Mouse (Mus musculus): ENCODE results near the gene Gm2897.
"Not testable (repeated sequence)": the region's sequence is repeated elsewhere in the genome, so short reads cannot be mapped to it uniquely, and the experiment has no call there.

The Gm2897 gene

DNA sequence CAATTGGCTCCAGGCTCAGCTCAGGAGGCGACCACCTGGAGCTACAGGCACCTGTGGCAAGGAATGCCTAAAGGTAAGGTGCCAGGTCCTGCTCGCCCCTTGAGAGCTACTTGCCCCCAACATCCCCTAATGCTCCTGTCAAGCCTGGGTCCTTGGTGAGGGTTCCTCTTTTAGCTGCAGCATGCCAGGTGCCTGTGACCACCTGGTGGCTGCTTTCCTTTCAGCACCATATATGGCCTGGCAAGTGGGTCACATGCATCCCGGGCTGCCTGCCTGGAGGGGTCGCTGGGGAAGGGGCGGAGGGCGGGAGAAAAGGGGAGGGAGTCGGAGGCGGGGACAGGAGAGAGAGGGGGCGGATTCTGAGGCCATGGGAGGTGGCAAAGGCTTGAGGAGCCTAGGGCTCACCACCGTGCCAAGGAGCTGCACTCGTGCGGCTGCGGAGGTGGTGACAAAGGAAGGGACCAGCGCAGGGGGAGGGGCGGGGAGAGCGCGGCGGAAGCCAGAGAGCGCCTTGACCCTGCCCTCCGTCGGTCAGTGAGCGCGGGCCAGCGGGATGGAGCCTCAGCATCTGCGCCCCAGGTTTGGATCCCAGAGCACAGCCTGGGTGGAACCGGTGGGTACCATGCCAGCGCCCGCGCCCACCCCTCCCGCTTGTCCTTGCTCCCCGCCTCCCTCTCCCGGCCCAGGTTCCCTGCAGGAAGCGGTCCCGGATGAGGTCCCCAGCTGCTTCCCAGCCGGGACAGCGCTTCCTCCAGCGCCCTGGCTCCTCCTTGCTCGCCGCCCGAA, at the start of gene Gm2897:
Gene Gm2897, plus strand, starts transcription at position 559 of the 786 bp plus-strand sequence.
- DNase-seq: peak; percentile 37

DNA sequence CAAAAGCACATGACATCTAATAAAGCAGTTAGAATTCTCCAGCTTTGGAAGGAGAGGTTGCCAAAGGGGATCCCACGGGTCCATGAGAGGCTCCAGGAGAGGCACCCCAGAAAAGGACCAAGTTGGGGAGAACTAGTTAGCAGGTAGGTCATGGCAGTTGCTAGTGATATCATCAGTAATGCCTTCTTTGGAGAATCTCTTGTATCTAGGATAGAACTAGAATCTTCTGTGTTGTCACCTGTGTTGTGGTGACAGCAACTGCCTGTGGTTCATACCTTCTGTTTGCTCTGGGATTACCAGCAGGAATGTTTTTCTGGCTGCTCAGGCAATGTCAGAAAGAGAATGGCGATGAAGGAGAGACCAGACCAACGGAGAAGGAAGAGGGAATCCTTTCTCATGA, 19.4 kb upstream of the Gm2897 start, which contains the start of gene Gm2888:
Gene Gm2888, plus strand, starts transcription at position 301 of the 400 bp plus-strand sequence.
- DNase-seq: not testable (repeated sequence)

DNA sequence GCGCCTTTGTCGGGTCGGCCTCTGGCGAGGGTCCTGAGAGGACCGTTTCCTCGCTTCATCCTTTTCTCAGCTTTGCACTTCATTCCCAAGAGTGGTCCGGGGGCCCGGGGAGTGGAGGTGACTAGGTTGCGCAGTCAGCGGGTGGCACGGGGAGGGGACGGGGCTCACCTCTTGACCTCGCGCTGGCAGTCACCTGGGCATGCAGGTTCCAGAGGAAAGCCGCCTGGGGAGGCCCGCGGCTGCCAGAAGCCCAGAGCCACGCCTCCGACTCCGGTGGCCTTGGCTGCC, 372 bp downstream of the Gm2897 start:
- peak; percentile 24 for DNase-seq

DNA sequence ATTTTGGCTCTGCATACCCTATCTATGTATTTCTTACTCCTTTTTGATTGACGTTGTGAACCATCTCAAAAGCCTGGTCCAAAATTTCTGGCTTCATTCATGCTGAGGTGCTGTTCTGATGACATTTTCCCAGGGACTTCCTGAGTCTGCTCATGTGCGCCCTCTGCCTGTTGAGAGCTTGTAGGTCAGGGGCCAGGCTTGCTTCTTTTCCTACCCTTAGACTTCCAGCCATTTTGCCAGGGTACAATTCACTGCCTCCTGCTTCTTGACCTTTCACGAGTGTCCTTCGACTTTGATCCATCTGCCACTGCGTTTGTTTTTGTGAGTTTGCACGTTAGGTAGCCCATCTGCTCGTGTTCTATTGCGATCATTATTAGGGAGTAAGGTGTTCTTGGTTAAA, 1.0 kb downstream of the Gm2897 start:
- peak; percentile 4 for DNase-seq

DNA sequence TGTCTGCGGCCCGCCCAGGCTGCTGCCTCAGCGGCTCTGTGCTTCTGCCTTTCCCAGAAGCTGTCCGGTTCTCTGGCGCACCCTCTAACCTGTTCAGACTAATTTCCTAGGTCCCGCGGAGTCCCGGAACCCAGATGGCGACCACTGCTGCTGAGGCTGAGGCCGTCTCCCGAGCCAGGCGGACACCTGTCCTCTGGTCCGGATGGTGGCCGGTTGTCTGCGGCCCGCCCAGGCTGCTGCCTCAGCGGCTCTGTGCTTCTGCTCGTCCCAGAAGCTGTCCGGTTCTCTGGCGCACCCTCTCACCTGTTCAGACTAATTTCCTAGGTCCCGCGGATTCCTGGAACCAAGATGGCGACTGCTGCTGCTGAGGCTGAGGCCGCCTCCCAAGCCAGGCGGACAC, 67.0 kb downstream of the Gm2897 start:
- DNase-seq: not testable (repeated sequence)
